Mouse (Mus musculus): Measurements from ENCODE around the gene Hadh.

- TF ChIP-seq CTCF (IDR thresholded peaks at IDR 0.05; ENCODE audit: low read depth): 0 out of 2 replicates have a peak, but pooled peaks have one; percentile 4
- TF ChIP-seq EP300 (optimal IDR thresholded peaks at IDR 0.05): no peak
These were observed 46.3 kb upstream of the Hadh start for GRCm38 (mm10) chr3:131318211-131318610.
